Mouse (Mus musculus) kidney, postnatal 25 days (tissue): Measurements from ENCODE around the gene Psd.

Experiments
- DNase-seq, 2 experiments: peaks; one replicate each; pipeline ENCODE4 v3.0.0; 2021; ENCODE audit warnings: mixed read lengths in 2 of 2

Gene Psd

GRCm38 (mm10) chr19:46305432-46306267 is 21.3 kb downstream of the Psd start:
- peak; percentile 93 to 94 for DNase-seq

- no peak for DNase-seq
Measured at GRCm38 (mm10) chr19:46304908-46305333, 22.0 kb downstream of the Psd start.

DNA sequence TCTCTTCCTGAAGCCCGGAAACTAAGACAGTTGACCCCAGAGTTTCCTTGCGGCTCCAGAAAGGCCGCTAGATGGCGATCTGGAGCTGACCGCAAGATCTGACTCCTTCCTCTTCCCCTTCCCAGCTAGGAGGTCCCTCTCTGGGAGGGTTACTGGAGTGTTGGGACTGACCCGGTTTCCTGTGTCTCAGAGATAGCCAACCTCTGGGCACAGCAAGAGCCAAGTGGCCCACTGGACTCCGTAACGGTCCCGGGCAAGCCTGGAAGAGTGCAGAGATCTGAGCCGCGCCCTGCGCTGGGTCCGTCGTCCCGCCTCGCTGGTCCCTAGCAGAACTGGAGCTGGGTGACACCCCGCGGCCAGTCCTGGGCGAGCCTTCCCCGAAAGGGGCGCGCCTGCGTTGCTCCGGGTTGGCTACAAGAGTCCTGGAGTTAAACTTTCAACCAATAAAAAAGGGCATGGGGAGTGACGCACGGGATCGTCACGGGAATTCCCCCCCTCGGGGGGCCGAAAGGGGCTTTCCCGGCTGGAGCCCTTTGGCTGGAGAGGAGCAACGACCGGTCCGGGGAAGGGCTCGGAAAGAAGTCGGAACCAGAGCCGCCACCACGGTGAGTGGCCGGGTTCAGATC is 22.6 kb downstream of the Psd start, which contains the start of gene Nfkb2:
Gene Nfkb2, plus strand, starts transcription at position 105 of the 626 bp plus-strand sequence.
- DNase-seq: peak; percentile 94 to 98

DNA sequence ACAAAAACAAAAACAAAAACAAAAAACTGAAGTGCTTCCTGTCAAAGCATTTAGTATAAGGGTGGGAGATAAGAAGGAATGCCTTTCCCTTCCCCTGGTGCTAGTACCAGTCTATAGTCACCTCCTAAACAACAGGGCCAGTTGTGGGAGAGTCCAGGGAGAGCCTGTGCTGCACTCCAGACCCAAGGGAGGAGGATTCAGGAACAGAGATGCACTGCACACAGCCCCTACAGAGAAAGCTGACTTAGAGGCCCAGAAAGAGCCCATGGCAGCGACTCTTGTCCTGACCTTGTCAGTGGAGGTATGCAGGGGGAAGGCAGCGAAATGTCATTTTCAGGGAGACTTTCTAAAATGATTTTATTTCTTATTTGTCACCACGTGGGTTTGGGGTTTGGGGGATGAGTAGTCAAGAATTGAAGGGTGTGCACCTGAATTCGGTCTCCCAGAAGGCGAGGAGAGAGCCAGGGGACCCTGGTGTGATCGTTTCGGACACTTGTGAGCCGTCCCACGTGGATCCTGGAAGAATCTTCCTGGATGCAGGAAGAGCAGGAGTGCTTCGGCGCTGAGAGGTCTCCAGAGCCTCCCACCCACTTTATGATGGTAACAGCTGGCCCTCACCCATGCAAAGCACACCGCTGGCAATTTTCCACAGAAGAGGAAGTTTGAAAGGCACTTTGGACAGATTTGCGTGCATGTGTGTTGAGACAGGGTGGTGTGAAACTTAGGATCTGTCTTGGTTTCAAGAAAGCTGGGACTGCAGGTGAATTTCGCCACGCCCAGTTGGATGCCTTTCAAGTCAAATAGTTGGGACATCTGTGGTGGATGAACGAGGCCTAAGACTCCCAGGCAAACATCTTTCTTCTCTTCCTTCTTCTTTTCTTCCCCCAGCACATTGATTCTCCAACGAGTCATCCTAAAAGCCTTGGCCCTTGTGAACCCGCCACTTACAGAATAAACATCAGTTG is 23.4 kb downstream of the Psd start:
- peak in 1 of 2 experiments; percentile 34 for DNase-seq

- no peak for DNase-seq
Measured at GRCm38 (mm10) chr19:46302551-46302950, 24.4 kb downstream of the Psd start.

- DNase-seq: no peak
Measured at GRCm38 (mm10) chr19:46300294-46301045, 26.5 kb downstream of the Psd start.

- DNase-seq: no peak
Measured at GRCm38 (mm10) chr19:46296938-46297337, 30.0 kb downstream of the Psd start.

- no peak for DNase-seq
Measured at GRCm38 (mm10) chr19:46290535-46291105, 36.3 kb downstream of the Psd start.

GRCm38 (mm10) chr19:46287566-46287965 is 39.4 kb downstream of the Psd start:
- DNase-seq: no peak

- no peak for DNase-seq
Measured at GRCm38 (mm10) chr19:46286926-46287325, 40.0 kb downstream of the Psd start.

DNA sequence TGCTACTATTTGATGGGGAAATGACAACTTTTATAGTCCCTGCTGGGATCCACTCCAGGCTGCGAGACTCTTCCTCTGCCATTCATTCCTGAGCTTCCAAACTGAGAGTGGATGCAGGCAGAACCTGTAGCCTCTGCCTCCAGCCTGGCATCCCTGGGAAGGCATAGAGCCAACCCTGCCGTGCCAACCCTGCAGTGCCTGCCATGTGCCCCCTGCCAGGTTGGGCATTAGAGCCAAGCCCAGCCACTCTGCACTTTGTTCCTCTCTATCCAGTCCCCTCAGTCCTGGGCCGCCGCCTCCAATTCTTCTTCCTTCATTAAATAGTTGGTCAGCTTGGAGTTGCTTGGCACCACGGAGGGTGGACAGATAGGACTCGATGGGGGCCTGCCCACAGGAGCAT is 40.9 kb downstream of the Psd start:
- peak in 1 of 2 experiments; percentile 37 for DNase-seq

DNA sequence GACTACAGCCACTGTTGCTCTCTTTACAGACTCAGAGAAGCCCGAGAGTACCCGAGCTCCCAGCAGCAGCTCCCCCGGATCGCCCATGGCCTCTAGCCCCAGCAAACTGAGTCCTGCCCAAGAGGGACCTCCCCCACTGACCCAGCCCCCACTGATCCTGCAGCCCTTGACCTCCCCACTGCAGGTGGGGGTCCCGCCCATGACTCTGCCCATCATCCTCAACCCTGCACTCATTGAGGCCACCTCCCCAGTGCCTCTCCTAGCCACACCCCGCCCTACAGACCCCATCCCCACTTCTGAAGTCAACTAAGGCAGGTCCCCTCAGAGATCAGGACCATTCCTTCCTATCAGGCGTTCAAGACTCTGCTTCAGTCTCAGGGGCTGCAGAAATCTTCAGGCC is 41.3 kb downstream of the Psd start:
- no peak for DNase-seq

DNA sequence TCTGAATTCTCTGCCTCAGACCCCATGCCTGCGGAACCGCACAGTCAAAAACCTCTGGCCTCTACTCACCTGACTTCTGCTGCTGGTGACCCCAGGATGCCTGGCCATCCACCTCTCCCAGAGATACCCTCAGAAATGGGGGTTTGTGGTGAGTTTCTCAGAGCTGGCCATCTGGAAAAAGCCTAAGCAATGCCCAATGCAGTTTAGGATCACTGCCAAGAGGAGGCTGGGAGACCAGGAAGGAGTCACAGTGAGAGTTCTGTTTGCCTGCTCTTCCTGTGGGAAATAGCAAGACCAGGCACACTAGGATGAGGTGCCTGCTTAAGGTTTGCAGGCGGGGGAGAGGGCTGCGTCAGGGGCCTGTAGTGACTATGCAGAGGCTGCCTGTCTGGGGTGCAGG is 42.3 kb downstream of the Psd start:
- DNase-seq: no peak

GRCm38 (mm10) chr19:46282081-46282849 is 44.7 kb downstream of the Psd start:
- no peak for DNase-seq

DNA sequence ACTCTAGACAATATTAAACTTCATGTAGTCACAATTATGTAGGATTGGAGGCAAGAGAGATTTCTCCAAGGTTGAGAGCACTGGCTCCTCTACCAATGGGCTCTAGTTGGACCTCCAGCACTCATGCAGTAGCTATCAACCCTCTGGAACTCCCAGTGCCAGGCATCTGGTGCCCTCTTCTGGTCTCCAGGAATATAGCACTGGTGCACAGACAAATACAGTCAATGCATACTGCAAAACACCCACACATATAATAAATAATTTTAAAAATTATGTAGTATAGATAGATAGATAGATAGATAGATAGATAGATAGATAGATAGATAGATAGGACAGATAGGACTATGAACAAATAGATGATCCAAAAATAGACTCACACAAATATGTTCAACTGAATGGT is 51.6 kb downstream of the Psd start:
- peak in 1 of 2 experiments; percentile 16 for DNase-seq

- no peak for DNase-seq
Measured at GRCm38 (mm10) chr19:46264762-46265161, 62.2 kb downstream of the Psd start.
